Mouse (Mus musculus): ENCODE measurements around the gene Ybx2.
"Not testable (repeated sequence)": the region's sequence is repeated elsewhere in the genome, so short reads cannot be mapped to it uniquely, and the experiment has no call there.

Gene Ybx2

DNA sequence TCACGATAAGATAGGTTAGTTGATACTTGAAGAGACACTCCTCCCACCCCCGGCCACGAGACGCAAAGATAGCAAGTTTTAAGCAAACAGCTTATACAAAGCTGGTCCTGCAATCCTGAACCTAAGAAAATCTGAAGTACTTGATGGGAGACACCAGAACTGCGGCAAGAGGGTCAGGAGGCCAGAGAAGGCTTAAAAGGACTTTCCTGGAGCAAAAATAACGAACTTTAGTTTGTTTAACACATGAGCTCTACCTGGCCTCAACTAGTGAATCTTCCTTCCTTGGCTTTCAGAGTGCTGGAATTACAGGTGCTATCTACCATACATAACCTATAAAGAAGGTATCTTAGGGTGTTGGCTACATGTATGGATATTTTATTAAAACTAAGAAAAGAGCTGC, 915 bp upstream of the Ybx2 start:
- DNase-seq (ENCODE audit: low read depth, low spot score), result no peak

DNA sequence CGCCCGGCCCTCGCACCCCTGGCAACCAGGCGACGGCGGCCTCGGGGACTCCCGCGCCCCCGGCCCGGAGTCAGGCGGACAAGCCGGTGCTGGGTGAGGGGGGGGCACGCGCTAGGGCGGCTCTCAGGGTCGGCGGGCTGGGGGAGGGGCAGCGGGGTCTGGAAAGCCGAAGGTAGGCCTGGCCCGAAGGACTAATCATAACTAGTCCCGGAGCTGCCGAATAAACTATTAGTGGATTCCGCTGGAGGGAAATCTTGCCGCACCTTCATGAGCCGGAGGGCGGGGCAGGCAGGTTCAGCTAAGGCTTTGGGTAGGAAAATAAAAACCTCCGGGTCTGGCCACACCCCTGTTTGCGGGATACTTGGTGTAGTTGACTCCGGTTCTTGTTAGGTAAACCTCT, 560 bp downstream of the Ybx2 start:
- DNase-seq (ENCODE audit: low read depth, low spot score), result no peak

DNA sequence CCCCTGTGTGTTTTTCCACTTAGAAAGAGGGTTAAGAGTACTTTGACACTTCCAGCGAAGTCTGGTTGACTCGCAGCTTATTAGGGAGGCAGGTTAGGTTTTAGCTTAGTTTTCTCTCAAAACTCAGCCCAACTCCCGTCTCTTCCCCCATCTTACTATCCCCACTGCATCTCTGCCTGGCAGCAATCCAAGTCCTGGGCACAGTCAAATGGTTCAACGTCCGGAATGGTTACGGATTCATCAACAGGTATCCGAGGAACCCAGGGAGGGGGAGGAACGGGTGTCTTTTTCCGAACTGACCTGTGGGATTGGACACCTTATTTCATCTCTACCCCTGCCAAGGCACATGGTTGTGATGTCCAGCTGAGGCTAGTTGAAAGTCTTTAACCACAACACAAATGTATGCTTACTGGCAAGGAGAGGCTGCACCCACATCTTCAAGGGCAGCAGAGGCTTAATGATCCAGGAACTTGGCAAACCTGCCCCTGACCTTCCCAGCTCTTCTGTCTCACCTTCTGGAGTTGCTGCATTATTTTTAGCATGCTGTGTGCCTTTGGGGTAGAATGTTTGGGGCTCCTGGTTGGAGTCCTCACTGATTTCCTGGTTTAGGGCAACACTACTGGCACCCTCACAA, 1.2 kb downstream of the Ybx2 start:
- DNase-seq (ENCODE audit: low read depth, low spot score), result no peak

DNA sequence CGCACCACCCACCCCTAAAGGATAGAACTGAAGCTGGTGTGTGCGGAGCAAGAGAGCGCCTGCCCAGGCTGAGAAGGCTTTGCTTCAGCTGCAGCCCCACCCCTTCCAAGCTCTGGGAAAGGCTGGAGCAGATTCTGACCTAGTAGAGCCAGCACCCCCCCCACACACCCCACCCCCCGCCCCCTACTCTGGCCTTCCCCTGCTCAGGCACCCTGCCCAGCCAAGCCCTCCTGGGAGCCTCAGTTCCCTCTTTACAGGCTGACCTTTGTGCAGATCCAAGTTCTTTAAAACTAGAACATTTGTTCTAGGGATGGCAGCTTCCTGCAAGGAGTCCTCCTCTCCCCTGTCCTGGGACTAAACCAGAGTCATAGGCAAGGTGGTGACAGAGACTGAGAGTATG, 1.8 kb downstream of the Ybx2 start:
- no peak for DNase-seq (ENCODE audit: low read depth, low spot score)

GRCm38 (mm10) chr11:69937834-69938233, 2.2 kb downstream of the Ybx2 start:
- DNase-seq (ENCODE audit: low read depth, low spot score), result no peak

DNA sequence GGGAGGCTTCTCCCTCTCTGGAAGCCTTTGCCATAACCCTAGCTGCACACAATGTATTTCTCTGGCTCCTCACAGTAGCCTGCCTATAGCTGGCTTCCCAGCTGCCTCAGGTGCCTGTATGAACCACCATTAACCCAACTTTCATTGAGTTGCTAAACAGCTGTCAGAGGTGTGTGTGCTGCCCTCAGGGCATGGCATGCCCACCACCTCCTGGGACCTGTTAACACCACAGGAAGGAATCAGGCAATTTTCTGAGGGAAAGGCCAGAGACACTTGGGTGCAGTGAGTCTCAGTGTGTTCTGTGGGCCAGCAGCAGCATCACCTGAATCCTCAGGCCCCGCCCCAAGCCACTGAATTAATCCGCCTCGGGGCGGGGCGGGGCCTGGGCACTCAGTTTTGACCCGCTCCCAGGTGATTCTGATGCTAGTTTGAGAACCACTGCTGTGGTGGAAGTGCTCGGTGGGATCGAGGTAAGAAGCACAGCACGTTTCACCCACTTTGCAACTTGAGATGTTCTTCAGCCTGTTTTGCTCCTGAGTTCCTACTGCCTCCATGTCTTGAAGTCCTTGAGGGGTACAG, 2.9 kb downstream of the Ybx2 start:
- DNase-seq (ENCODE audit: low read depth, low spot score), result no peak

- DNase-seq (ENCODE audit: low read depth, low spot score), result no peak
Measured at GRCm38 (mm10) chr11:69939181-69939580, 3.6 kb downstream of the Ybx2 start.

- no peak for DNase-seq (ENCODE audit: low read depth, low spot score)
Measured at GRCm38 (mm10) chr11:69939731-69940130, 4.1 kb downstream of the Ybx2 start.

DNA sequence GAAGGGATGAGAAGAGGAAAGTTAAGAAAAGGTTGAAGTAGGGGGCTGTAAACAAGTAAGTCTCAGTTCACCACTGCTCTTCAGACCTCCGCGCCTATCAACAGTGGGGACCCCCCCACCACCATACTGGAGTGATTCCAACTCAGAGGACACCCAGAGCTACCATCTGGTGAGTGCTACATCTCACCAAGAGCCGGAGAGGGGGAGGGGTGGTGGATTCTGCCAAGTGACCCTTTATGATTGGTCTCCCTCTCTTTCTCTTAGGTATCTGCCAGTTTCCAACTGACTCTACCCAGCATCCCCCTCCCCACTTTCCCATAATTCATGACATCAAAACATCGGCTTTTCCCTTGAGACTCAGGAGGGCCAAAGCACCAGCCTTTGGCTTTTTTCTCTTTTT, 5.4 kb downstream of the Ybx2 start:
- DNase-seq (ENCODE audit: low read depth, low spot score), result no peak

DNA sequence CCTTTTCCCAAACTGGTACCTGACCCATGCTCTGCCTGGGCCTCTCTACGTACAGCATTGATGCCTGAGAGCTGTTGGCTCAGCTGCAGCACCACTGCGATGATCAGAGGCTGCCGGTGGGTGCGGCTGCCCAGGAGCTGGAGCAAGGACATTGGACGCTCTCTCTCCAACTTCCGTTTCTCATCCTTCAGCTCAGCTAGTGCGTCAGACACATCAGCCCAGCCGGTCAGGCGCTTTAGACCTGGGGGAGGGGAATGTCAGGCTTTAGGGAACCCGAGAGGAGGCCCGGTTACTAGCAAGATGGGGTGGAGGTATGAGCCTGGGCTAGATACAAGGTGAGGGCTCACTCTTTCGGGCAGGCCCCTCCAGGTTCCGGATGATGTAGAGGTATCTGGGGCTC, 9.6 kb downstream of the Ybx2 start:
- no peak for DNase-seq (ENCODE audit: low read depth, low spot score)

- DNase-seq (ENCODE audit: low read depth, low spot score), result no peak
Measured at GRCm38 (mm10) chr11:69945997-69946891, 10.6 kb downstream of the Ybx2 start.

DNA sequence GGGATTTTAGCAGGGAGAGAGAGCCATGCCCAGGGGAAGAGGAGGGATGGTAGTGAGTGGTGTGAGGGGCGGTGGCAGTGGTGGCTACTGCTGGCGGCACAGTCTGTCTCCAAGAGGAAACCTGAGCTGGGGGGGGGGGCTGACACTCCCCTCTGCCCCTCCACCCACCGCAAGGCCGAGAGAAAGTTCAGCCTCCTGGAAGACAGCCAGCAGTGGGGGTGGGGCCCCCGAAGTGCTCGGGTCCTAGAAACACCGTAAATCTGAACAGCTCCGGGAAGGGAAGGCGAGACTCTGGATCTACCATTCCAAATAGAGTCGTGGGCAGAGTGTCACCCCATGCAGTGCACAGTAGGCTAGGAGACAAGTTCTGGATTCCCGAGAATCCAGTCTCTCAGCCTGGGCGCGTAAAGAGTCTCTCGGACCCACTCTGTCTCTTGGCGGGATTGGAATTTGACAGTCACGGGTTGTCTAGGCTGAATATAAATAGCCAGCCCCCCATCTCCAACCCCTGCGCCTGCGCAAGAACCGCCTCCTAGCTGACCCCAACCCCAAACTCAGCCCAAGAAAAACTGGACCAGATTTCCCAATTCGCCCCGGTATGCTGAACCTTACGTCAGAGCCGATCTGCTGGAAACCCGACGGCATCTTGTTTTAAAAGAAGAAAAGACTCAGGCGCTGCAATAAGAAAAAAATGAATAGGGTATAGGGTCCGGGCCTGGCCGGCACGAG, 11.9 kb downstream of the Ybx2 start:
- DNase-seq (ENCODE audit: low read depth, low spot score), result no peak

DNA sequence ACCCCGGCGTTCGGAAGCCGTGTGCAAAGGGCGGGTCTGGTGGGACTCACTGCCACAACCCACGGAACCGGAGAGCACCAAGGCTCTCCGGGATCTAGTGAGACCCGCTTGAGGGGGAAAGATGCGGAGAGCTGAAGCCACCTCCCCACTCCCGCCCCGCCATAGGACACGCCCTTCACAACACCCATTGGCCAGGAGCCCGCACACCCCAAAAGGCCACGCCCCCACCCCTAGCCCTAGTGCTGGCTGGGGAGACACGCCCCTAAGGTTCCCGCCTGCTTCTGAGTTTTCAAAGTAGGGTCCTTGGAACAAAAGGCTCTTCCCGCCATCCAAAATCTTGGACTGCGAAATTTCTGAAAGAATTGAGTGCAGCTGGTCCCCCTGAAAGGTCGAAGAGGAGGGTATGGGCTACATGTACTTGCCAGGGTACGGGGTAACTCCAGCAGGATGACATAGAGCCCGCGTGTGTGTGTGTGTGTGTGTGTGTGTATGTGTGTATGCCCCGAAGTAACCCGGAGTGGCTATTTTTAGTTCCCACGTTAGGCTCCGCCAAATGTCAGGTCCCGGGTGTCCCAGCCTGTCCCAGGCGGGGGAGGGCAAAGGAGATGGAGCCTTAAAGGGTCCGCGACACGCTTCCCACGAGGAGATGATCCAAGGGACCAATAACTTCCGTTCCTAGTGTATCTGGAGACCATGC, 12.6 kb downstream of the Ybx2 start, which contains the start of gene Slc2a4:
Slc2a4 (minus strand) TSS at position 123 of the 697 bp plus-strand sequence.
- DNase-seq (ENCODE audit: low read depth, low spot score), result peak; percentile 40

DNA sequence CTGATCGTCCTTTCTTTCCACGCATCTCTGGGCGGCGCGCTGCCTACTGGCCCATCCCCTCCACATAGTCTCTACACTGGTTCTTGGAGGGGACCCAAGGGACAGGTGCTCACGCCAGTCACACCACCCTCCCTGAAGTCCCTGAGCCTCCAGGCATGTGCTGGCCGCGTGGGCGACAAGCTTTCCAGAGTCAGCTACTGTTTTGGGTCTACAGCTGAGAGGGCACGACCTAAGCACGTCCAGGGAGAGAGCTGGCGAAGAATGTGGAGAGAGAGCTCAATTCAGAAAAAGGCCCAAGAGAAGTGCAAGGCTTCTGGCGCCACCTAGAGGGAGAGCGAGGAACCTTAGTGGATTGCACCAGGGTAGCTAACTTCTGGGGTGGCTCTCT, 13.2 kb downstream of the Ybx2 start:
- peak; percentile 76 for DNase-seq (ENCODE audit: low read depth, low spot score)

DNA sequence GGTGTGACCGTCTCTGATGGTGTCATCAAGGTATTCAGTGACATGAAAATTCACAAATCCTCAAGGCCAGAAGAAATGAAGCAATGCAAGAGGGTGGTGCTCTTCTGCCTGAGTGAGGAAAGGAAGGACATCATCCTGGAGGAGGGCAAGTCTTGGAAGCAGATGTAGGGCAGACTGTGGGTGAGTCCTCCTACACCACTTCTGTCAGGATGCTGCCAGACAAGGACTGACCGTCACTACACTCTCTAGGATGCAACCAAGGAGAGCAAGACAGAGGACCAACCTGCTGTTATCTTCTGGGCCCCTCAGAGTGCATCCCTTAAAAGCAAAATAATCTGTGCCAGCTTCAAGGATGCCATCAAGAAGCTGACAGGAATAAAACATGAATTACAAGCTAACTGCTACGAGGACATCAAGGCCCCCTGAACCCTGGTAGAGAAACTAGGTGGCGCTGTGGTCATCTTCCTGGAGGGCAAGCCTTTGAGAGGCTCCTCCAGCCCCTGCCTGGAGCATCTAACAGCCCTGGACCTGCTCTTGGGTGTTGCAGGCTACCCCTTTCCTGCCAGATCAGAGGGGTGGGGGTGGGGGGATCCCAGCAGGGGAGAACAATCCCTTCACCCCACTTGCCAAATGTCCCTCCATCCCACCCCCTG, 15.3 kb downstream of the Ybx2 start:
- peak; percentile 23 for DNase-seq (ENCODE audit: low read depth, low spot score)

DNA sequence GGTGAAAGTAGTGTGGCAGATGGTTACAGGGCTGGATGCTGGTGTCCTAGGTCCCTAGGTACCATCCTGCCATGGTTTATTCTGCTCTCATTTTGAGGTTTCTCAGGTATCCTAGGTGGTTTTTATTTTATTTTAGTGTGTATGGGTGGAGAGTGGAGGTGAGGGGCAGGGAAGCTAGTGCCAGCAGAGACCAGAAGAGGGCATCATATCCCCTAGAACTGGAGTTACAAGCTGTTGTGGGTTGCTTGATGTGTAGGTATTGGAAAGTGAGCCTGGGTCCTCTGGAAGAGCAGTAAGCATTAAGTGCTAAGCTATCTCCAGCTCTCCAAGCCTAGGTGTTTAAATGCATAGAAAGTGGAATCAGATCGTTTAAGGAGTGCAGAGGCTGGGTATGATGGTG, 16.7 kb downstream of the Ybx2 start:
- no peak for DNase-seq (ENCODE audit: low read depth, low spot score)

- DNase-seq (ENCODE audit: low read depth, low spot score), result no peak
Measured at GRCm38 (mm10) chr11:69953267-69953915, 17.8 kb downstream of the Ybx2 start.

GRCm38 (mm10) chr11:69955618-69956017, 20.0 kb downstream of the Ybx2 start:
- not testable (repeated sequence) for DNase-seq (ENCODE audit: low read depth, low spot score)

DNA sequence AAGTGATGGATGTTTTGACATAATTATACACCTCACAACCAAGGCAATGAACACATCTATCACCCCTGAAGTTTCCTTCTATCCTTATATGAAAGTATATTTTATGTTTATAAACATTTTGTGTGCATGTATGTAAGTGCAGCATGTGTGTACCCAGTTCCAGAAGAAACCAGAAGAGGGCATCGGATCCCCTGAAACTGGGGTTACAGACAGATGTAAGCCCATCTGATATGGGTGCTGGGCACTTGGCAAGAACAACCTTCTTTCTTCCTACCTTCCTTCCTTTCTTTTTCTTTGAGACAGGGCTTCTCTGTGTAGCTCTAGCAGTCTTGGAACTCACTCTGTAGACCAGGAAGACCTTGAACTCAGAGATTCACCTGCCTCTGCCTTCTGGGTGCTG, 20.6 kb downstream of the Ybx2 start:
- peak; percentile 22 for DNase-seq (ENCODE audit: low read depth, low spot score)

DNA sequence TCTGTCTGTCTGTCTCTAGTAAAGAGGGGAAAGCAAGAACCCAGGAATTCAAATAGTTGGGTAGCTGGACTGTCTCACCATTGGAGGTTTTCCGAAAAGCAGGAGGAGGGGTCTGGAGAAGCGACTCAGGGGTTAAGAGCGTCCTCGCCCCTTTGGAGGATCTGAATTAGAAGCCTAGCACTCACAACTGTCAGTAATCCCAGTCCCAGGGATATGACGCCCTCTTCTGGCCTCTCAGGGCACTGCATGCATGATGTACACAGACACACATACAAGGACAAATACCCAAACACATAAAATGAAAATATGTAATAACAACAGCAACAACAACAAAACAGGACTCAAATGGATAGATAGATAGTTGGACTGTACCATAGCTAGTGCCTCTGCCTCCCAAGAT, 25.0 kb downstream of the Ybx2 start:
- DNase-seq (ENCODE audit: low read depth, low spot score), result peak; percentile 21

Data from 3T3-L1 (cell line).